Mouse (Mus musculus) C2C12 (cell line): ENCODE measurements around the gene Supt3. TPM values are rescaled to one million over a fixed set of nuclear protein-coding genes. Genes with fewer than 3 reads are reported as not detected.

Experiments used
- H3K27me3 ChIP-seq: one replicate; pipeline ENCODE4 v1.6.1; 2011; ENCODE audit not compliant: control insufficient read depth, insufficient read depth, insufficient read length
- H3K36me3 ChIP-seq: one replicate; pipeline ENCODE4 v1.6.1; 2011; ENCODE audit not compliant: control insufficient read depth, insufficient read depth
- H3K4me3 ChIP-seq: one replicate; pipeline ENCODE4 v1.5.1; 2011; ENCODE audit warnings: mild to moderate bottlenecking, control low read depth; ENCODE audit not compliant: poor library complexity, insufficient read depth, severe bottlenecking
- H3K79me2 ChIP-seq: one replicate; pipeline ENCODE4 v1.6.1; 2011; ENCODE audit not compliant: control insufficient read depth, insufficient read depth
- H3K79me3 ChIP-seq: one replicate; pipeline ENCODE4 v1.6.1; 2011; ENCODE audit warnings: low read depth, control low read depth
- H3ac ChIP-seq: one replicate; pipeline ENCODE3; 2011; ENCODE audit warnings: low read depth; ENCODE audit not compliant: control insufficient read depth, insufficient read length
- CEBPB ChIP-seq: IDR thresholded peaks from one replicate; pipeline ENCODE4 v1.6.1; 2011; ENCODE audit warnings: low read depth, mild to moderate bottlenecking, control low read depth, moderate library complexity
- CTCF ChIP-seq: IDR thresholded peaks from one replicate; pipeline ENCODE4 v1.5.1; 2011; ENCODE audit not compliant: control insufficient read depth, insufficient read depth, insufficient read length
- FOSL1 ChIP-seq: IDR thresholded peaks from one replicate; pipeline ENCODE4 v1.8.0; 2011; ENCODE audit warnings: mild to moderate bottlenecking, low read length; ENCODE audit not compliant: poor library complexity, insufficient read depth, severe bottlenecking
- MAX ChIP-seq: IDR thresholded peaks from one replicate; pipeline ENCODE4 v1.6.1; 2011; ENCODE audit warnings: mild to moderate bottlenecking, control low read depth
- MYOD1 ChIP-seq: IDR thresholded peaks from one replicate; pipeline ENCODE4 v1.6.1; 2011; ENCODE audit warnings: low read depth; ENCODE audit not compliant: control insufficient read depth, insufficient read length
- MYOG ChIP-seq: IDR thresholded peaks from one replicate; pipeline ENCODE4 v1.6.1; 2011; ENCODE audit not compliant: control insufficient read depth, insufficient read length; ENCODE audit errors: extremely low read depth
- USF1 ChIP-seq: IDR thresholded peaks from one replicate; pipeline ENCODE4 v1.6.1; 2011; ENCODE audit warnings: low read depth, mild to moderate bottlenecking, control low read depth, moderate library complexity
- polyA plus RNA-seq: library from polyadenylated mRNA; unstranded; fragments of >200 nt; fragmentation: generic; extraction: Trizol; gene quantifications from one replicate; pipeline ENCODE4 v1.2.1, GENCODE M21; 2012; ENCODE audit warnings: missing spikeins

Gene Supt3
- polyA plus RNA-seq, 1 experiment: 18.1 TPM

DNA sequence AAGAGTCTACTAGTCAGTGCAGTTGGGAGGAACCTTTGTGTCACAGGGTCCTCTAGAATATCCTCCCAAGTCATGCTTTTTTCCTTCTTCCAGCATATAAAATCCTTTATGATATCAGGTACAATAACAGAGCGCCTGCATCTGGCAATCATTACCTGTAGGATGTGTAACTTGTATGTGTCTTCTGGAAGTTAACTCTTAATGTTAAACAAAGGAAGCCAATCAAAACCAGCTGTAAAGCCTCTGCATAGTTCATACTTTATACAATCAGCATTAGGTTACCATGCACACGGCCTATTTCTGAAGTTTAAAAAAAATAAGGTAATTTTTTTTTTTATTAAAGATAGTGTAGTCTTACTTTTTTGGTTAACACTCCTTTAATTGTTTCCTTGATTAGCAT, 179.7 kb downstream of the Supt3 start:
- H3K4me3 ChIP-seq: no peak overlapping the region
- H3K27me3 ChIP-seq: no peaks in the 10 kb centered on the region
- H3K36me3 ChIP-seq: no peaks in the 10 kb centered on the region
- TF ChIP-seq MAX: no peak
- no peak for TF ChIP-seq FOSL1
- no peak for TF ChIP-seq CTCF
- no peak for TF ChIP-seq MYOD1
- no peaks in the 10 kb centered on the region for H3K79me3 ChIP-seq
- no peak overlapping the region for H3ac ChIP-seq
- no peaks in the 10 kb centered on the region for H3K79me2 ChIP-seq

DNA sequence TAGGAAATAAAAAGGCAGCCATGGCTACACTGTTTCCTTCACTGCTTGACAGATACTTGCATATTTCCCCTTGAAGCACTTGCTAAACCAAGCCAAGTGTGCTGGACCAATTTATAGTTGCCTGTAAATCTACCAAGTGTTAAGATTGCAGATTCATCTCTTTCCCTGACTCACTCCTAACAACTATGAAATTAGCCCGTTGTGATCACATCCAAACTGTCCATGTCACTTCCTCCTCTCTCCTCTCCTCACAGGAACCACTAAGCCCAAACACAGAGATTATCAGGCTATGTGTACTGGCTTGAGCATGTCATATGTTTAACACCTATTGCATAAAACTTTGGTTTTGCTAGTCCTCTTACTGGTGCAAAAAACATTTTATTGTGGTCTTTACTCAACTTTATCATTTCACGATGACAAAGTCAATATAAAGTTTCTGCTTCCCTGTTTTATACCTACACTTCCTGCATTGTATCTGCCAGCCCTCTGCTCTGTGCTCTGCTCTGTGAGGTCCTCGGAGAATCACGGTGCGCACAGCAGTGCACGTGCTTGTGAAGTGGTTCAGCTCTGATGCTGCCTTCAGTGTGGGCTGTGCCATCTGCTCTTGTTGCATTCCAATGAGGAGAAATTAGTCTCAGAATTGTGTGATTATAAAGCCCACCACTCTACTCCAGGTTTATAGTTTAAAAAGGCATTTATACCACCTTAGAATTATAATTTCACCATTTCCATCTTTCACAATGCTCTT, 186.3 kb downstream of the Supt3 start:
- Histone ChIP-seq H3K4me3 (no peak overlapping the region), H3ac (no peak overlapping the region), H3K79me3 (no peaks in the 10 kb centered on the region), H3K36me3 (no peaks in the 10 kb centered on the region), H3K79me2 (no peaks in the 10 kb centered on the region), H3K27me3 (no peaks in the 10 kb centered on the region)
- TF ChIP-seq USF1 (no peak), CTCF (no peak), MYOD1 (no peak), MYOG (no peak), CEBPB (no peak), MAX (no peak), FOSL1 (no peak)

DNA sequence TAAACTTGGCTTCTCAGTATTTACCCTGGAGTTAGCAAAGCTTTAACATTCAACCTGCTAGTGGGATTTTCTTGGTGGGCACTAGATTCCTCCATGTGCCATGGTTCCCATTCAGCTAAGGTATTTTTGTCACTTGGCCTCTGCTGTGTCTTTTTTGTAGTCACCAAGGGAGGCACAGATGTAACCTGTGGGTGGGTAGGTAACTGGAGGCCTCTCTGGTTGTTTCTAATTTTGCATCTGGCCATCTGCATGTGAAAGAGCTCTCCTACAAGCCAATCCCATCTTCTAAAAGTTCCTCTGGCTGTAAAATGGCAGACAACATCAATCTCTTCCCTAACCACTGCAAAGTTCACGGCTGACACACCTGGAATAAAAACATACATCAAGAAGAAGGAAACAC, 190.2 kb downstream of the Supt3 start:
- Histone ChIP-seq H3K27me3 (no peaks in the 10 kb centered on the region), H3K79me2 (no peaks in the 10 kb centered on the region), H3K79me3 (no peaks in the 10 kb centered on the region), H3ac (no peak overlapping the region), H3K4me3 (no peak overlapping the region), H3K36me3 (no peaks in the 10 kb centered on the region)
- TF ChIP-seq USF1 (no peak), MAX (no peak), CTCF (no peak), MYOD1 (no peak), MYOG (no peak), FOSL1 (no peak), CEBPB (no peak)

DNA sequence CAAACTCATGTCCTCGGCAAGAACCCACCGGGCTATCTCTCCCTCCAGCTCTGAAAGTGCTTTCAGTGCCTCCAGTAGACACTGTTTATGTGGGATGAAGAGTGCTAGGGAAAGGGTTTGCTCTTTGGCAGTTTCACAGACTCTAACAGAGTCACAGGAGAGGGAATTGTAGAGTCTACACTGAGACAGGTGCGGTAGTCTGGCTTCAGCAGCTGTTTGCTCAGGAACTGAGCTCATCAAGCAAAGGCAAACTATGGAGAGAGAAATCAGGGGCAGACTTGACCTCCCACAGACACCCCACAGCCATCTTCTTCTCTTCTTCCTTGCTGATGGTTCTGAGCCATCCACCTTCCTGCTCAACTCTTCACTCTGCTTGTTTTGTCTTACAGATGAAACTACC, 193.3 kb downstream of the Supt3 start:
- H3K36me3 ChIP-seq: no peaks in the 10 kb centered on the region
- TF ChIP-seq CTCF (no peak), MYOD1 (no peak), MAX (no peak), MYOG (no peak), USF1 (no peak), CEBPB (no peak), FOSL1 (no peak)
- no peaks in the 10 kb centered on the region for H3K79me3 ChIP-seq
- H3ac ChIP-seq: no peak overlapping the region
- H3K79me2 ChIP-seq: no peaks in the 10 kb centered on the region
- no peak overlapping the region for H3K4me3 ChIP-seq
- H3K27me3 ChIP-seq: no peaks in the 10 kb centered on the region

DNA sequence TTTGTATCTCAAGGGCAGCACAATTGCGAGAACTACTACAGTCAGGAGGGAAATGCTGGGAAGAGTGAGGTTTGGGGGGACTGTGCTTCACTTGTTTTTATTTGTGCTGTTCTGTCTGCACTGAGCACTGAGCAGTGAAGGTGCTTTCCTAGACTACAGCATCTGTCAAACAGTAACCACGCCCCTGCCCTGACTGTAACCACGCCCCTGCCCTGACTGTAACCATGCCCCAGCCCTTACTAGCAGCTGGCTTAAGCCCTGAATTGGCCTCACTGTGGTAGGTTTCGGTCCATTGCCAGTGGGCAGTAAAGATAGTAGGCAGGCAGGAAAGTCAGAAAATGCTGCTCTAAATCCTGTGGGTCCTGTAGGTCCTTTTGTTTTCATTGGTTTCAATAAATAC, 196.5 kb downstream of the Supt3 start:
- Histone ChIP-seq H3K36me3 (no peaks in the 10 kb centered on the region), H3K79me3 (no peaks in the 10 kb centered on the region), H3K79me2 (no peaks in the 10 kb centered on the region), H3ac (no peak overlapping the region), H3K27me3 (no peaks in the 10 kb centered on the region), H3K4me3 (no peak overlapping the region)
- TF ChIP-seq MYOD1 (no peak), CTCF (no peak), CEBPB (no peak), FOSL1 (no peak), MAX (no peak), USF1 (no peak), MYOG (no peak)

DNA sequence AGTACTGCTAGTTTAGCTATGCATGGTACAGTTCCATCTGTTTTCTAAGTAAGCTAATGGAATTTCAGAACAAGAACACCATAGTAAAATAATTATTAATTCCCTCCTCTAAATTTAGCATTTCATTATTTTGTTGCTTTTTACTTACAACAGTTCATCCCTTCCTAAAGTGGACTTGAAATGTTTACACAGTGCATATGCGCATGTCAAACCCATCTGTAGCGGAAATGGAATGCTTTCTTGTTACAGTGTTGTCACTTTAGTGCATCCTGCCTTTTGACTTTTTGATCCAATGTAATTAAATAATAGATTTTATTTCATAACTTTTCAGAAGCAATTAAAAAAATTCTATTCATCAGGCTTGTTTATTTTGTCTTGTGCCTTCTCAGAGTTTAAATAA, 200.7 kb downstream of the Supt3 start:
- Histone ChIP-seq H3K79me3 (no peaks in the 10 kb centered on the region), H3K27me3 (no peaks in the 10 kb centered on the region), H3K4me3 (no peak overlapping the region), H3ac (no peak overlapping the region), H3K79me2 (no peaks in the 10 kb centered on the region), H3K36me3 (no peaks in the 10 kb centered on the region)
- no peak for TF ChIP-seq USF1
- TF ChIP-seq CTCF: no peak
- no peak for TF ChIP-seq CEBPB
- TF ChIP-seq FOSL1: no peak
- TF ChIP-seq MAX: no peak
- no peak for TF ChIP-seq MYOD1
- no peak for TF ChIP-seq MYOG
